Mouse (Mus musculus): Measurements from ENCODE around the gene Cadm1. TPM values are rescaled to one million over a fixed set of nuclear protein-coding genes. Genes with fewer than 3 reads are reported as not detected.
A peak's percentile ranks its signal among the peaks of the same experiment; 100 is the strongest.

Cadm1 gene
- polyA plus RNA-seq, 1 experiment from 2014 or later, result 43.0 TPM

DNA sequence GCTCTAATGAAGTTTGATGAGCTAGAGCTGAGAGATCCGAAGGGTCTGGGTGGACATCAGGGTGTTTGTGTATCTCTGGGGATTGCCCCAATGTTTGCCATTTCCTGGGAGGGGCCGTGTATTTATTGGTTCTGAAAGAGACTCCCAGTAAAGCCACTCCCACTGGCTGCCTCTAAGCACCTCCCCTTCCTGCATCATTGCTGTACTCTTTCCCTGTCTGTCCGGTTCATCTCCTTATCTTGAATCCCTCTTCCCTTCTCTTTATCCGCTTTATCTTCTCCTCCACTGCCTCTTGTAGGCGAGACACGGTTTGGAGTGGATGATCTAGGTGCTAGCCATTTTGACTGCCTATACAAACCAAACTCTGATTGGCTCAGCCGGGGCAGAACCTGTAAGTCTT is 41.5 kb downstream of the Cadm1 start:
- Histone ChIP-seq H3K27ac (ENCODE audit: low read length) (no peak overlapping the region), H3K9me3 (ENCODE audit: control insufficient read depth, low read length) (no peaks in the 10 kb centered on the region), H3K4me3 (ENCODE audit: low read length) (no peak overlapping the region), H3K4me1 (ENCODE audit: control insufficient read depth, insufficient read depth, low read length) (no peaks in the 10 kb centered on the region), H3K9ac (ENCODE audit: low read depth, low read length) (no peak overlapping the region), H3K36me3 (ENCODE audit: control insufficient read depth, insufficient read depth, low read length) (no peaks in the 10 kb centered on the region), H3K27me3 (replicated peaks; ENCODE audit: control insufficient read depth, insufficient read depth, low read length) (no peaks in the 10 kb centered on the region), H3K4me2 (ENCODE audit: low read depth, low read length) (no peak overlapping the region)
- 79% methylated on average over 7 of the region's 7 CpGs for WGBS
- ATAC-seq, result no peak

- Histone ChIP-seq H3K27ac (ENCODE audit: low read length) (no peak overlapping the region), H3K36me3 (ENCODE audit: control insufficient read depth, insufficient read depth, low read length) (no peaks in the 10 kb centered on the region), H3K27me3 (replicated peaks; ENCODE audit: control insufficient read depth, insufficient read depth, low read length) (no peaks in the 10 kb centered on the region), H3K4me2 (ENCODE audit: low read depth, low read length) (no peak overlapping the region), H3K4me3 (ENCODE audit: low read length) (no peak overlapping the region), H3K9me3 (ENCODE audit: control insufficient read depth, low read length) (no peaks in the 10 kb centered on the region), H3K4me1 (ENCODE audit: control insufficient read depth, insufficient read depth, low read length) (no peaks in the 10 kb centered on the region), H3K9ac (ENCODE audit: low read depth, low read length) (no peak overlapping the region)
- ATAC-seq, result no peak
- 75% methylated on average over 5 of the region's 5 CpGs for WGBS
These were observed 42.2 kb downstream of the Cadm1 start for GRCm38 (mm10) chr9:47572132-47572531.

DNA sequence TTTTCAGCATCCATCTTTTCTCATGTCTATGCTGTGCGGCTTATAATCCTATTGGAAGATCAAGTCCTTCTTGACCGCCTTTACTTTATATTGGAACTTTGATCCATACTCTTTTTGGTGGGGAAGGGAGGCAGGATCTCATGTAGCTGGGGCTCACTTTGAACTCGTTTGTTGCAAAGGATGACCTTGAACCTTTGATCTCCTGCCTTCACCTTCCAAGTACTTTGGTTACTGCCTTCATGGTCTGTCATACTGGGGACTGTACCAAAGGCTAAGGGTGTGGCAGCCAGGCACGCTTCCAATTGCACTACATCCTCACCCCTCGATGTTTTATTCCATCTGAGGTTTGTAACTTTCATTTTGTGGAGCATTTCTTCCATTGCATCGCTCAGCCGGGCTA is 43.5 kb downstream of the Cadm1 start:
- Histone ChIP-seq H3K27ac (ENCODE audit: low read length) (no peak overlapping the region), H3K36me3 (ENCODE audit: control insufficient read depth, insufficient read depth, low read length) (no peaks in the 10 kb centered on the region), H3K27me3 (replicated peaks; ENCODE audit: control insufficient read depth, insufficient read depth, low read length) (no peaks in the 10 kb centered on the region; the same call in 1 of the 2 replicates), H3K4me1 (ENCODE audit: control insufficient read depth, insufficient read depth, low read length) (no peaks in the 10 kb centered on the region), H3K9ac (ENCODE audit: low read depth, low read length) (no peak overlapping the region), H3K4me3 (ENCODE audit: low read length) (no peak overlapping the region), H3K9me3 (ENCODE audit: control insufficient read depth, low read length) (no peaks in the 10 kb centered on the region), H3K4me2 (ENCODE audit: low read depth, low read length) (no peak overlapping the region)
- ATAC-seq, result no peak
- WGBS, result 89% methylated on average over 7 of the region's 7 CpGs

- no peaks in the 10 kb centered on the region for H3K36me3 ChIP-seq (ENCODE audit: control insufficient read depth, insufficient read depth, low read length)
- no peak overlapping the region for H3K4me3 ChIP-seq (ENCODE audit: low read length)
- no peaks in the 10 kb centered on the region for H3K4me1 ChIP-seq (ENCODE audit: control insufficient read depth, insufficient read depth, low read length)
- no peak overlapping the region for H3K9ac ChIP-seq (ENCODE audit: low read depth, low read length)
- no peak overlapping the region for H3K27ac ChIP-seq (ENCODE audit: low read length)
- no peaks in the 10 kb centered on the region for H3K9me3 ChIP-seq (ENCODE audit: control insufficient read depth, low read length)
- no peak overlapping the region for H3K4me2 ChIP-seq (ENCODE audit: low read depth, low read length)
- H3K27me3 ChIP-seq (replicated peaks; ENCODE audit: control insufficient read depth, insufficient read depth, low read length), result no peaks in the 10 kb centered on the region; the same call in 1 of the 2 replicates
- peak; percentile 76 for ATAC-seq
- WGBS, result 49% methylated on average over 7 of the region's 7 CpGs
These were observed 44.9 kb downstream of the Cadm1 start for GRCm38 (mm10) chr9:47574710-47575414.

GRCm38 (mm10) chr9:47575764-47576163 is 45.8 kb downstream of the Cadm1 start:
- Histone ChIP-seq H3K4me2 (ENCODE audit: low read depth, low read length) (no peak overlapping the region), H3K27ac (ENCODE audit: low read length) (no peak overlapping the region), H3K4me1 (ENCODE audit: control insufficient read depth, insufficient read depth, low read length) (no peaks in the 10 kb centered on the region), H3K4me3 (ENCODE audit: low read length) (no peak overlapping the region), H3K9ac (ENCODE audit: low read depth, low read length) (no peak overlapping the region), H3K36me3 (ENCODE audit: control insufficient read depth, insufficient read depth, low read length) (no peaks in the 10 kb centered on the region), H3K9me3 (ENCODE audit: control insufficient read depth, low read length) (no peaks in the 10 kb centered on the region), H3K27me3 (replicated peaks; ENCODE audit: control insufficient read depth, insufficient read depth, low read length) (no peaks in the 10 kb centered on the region; the same call in 1 of the 2 replicates)
- ATAC-seq, result no peak
- WGBS, result 62% methylated on average over 11 of the region's 11 CpGs

- no peaks in the 10 kb centered on the region for H3K36me3 ChIP-seq (ENCODE audit: control insufficient read depth, insufficient read depth, low read length)
- H3K27ac ChIP-seq (ENCODE audit: low read length), result no peak overlapping the region
- no peaks in the 10 kb centered on the region; the same call in 1 of the 2 replicates for H3K27me3 ChIP-seq (replicated peaks; ENCODE audit: control insufficient read depth, insufficient read depth, low read length)
- no peak overlapping the region for H3K4me2 ChIP-seq (ENCODE audit: low read depth, low read length)
- H3K9me3 ChIP-seq (ENCODE audit: control insufficient read depth, low read length), result no peaks in the 10 kb centered on the region
- 87% methylated on average over 6 of the region's 6 CpGs for WGBS
- H3K4me1 ChIP-seq (ENCODE audit: control insufficient read depth, insufficient read depth, low read length), result peaks cover 5% of the 10 kb centered on the region; the same call in 1 of the 2 replicates
- H3K4me3 ChIP-seq (ENCODE audit: low read length), result no peak overlapping the region
- no peak overlapping the region for H3K9ac ChIP-seq (ENCODE audit: low read depth, low read length)
- ATAC-seq, result no peak
These were observed 49.5 kb downstream of the Cadm1 start for GRCm38 (mm10) chr9:47579464-47579863.

GRCm38 (mm10) chr9:47581576-47582365 is 51.8 kb downstream of the Cadm1 start:
- no peak overlapping the region for H3K27ac ChIP-seq (ENCODE audit: low read length)
- WGBS, result 56% methylated on average over 6 of the region's 6 CpGs

DNA sequence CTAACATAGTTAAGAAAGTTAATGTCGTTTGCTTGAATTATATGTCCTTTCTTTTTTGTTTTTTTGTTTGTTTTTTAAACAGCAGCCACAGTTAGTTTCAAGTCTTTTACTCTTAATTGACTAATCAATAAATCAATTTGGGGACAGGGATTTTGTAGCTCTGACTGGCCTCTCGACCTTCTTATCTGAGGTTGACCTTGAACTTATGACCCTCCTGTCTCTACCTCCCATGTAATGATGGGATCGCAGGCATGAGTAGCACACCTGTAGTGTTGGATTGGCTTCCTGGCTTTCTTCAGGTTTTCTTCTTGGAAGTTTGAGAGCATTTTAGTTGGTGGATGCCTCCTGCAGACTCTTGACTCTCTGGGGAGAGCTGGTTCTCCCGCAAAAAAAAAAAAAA is 53.3 kb downstream of the Cadm1 start:
- no peaks in the 10 kb centered on the region for H3K9me3 ChIP-seq (ENCODE audit: control insufficient read depth, low read length)
- no peak for ATAC-seq
- no peak overlapping the region for H3K27ac ChIP-seq (ENCODE audit: low read length)
- no peak overlapping the region for H3K4me3 ChIP-seq (ENCODE audit: low read length)
- H3K36me3 ChIP-seq (ENCODE audit: control insufficient read depth, insufficient read depth, low read length), result no peaks in the 10 kb centered on the region
- no peaks in the 10 kb centered on the region; the same call in 1 of the 2 replicates for H3K27me3 ChIP-seq (replicated peaks; ENCODE audit: control insufficient read depth, insufficient read depth, low read length)
- WGBS, result 72% methylated on average over 4 of the region's 4 CpGs
- H3K9ac ChIP-seq (ENCODE audit: low read depth, low read length), result no peak overlapping the region
- peaks cover 7% of the 10 kb centered on the region; the same call in 1 of the 2 replicates for H3K4me1 ChIP-seq (ENCODE audit: control insufficient read depth, insufficient read depth, low read length)
- H3K4me2 ChIP-seq (ENCODE audit: low read depth, low read length), result no peak overlapping the region

More at GRCm38 (mm10) chr9:47581576-47582365, 51.8 kb downstream of the Cadm1 start:
- Histone ChIP-seq H3K4me3 (ENCODE audit: low read length) (no peak overlapping the region), H3K4me2 (ENCODE audit: low read depth, low read length) (no peak overlapping the region), H3K9ac (ENCODE audit: low read depth, low read length) (no peak overlapping the region), H3K27me3 (replicated peaks; ENCODE audit: control insufficient read depth, insufficient read depth, low read length) (no peaks in the 10 kb centered on the region; the same call in 1 of the 2 replicates), H3K36me3 (ENCODE audit: control insufficient read depth, insufficient read depth, low read length) (no peaks in the 10 kb centered on the region), H3K4me1 (ENCODE audit: control insufficient read depth, insufficient read depth, low read length) (peaks cover 5% of the 10 kb centered on the region; the same call in 1 of the 2 replicates), H3K9me3 (ENCODE audit: control insufficient read depth, low read length) (no peaks in the 10 kb centered on the region)
- ATAC-seq, result no peak

DNA sequence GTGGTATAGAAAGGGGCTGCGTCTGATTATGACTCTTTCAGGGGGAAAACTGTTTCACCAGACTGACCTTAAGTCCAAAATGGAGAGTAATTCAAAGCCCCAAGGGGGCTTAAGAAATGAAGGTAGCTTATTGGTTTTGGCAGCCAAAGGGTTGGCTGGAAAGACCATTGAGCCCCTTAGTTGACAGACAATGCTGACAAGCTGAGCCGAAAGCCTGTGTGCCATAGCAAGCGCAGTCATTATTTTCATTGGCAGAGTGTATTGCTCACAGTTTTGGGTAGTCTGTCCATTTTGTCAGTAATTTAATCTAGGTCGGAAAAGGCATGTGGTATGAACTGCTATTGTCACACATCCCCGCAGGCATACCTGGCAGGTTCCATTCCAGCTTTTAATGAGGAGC is 56.2 kb downstream of the Cadm1 start:
- no peak overlapping the region for H3K27ac ChIP-seq (ENCODE audit: low read length)
- ATAC-seq, result no peak
- WGBS, result 90% methylated on average over 5 of the region's 5 CpGs
- H3K36me3 ChIP-seq (ENCODE audit: control insufficient read depth, insufficient read depth, low read length), result no peaks in the 10 kb centered on the region
- no peaks in the 10 kb centered on the region for H3K27me3 ChIP-seq (replicated peaks; ENCODE audit: control insufficient read depth, insufficient read depth, low read length)
- no peak overlapping the region for H3K9ac ChIP-seq (ENCODE audit: low read depth, low read length)
- no peaks in the 10 kb centered on the region for H3K9me3 ChIP-seq (ENCODE audit: control insufficient read depth, low read length)
- no peak overlapping the region for H3K4me3 ChIP-seq (ENCODE audit: low read length)
- no peak overlapping the region for H3K4me2 ChIP-seq (ENCODE audit: low read depth, low read length)
- peaks cover 12% of the 10 kb centered on the region; the same call in 1 of the 2 replicates for H3K4me1 ChIP-seq (ENCODE audit: control insufficient read depth, insufficient read depth, low read length)

Measured in intestine, embryonic 16.5 days (tissue).